12 mouse cellular contexts compared by ENCODE assay signal in genomic region chr2:47466043-47466442, GRCm38 (mm10).
DNase-seq lines count a peak whose midpoint lies in the region; ATAC-seq and TF ChIP-seq lines count a peak whose summit lies in the region.
"Had no signal": no experiment of that assay in that cellular context is flagged by ENCODE, and none has a peak within 500 bp of the region (broad histone marks: within the 10 kb centered on the region; RNA-seq: fewer than 3 reads in every experiment).

No protein-coding gene starts in this region.

- CTCF ChIA-PET in Patski (lab: Charles Lee): no interaction called here

- no peak overlapping the region for H3K4me2 ChIP-seq in kidney, embryonic 15.5 days
- H3K4me2 ChIP-seq: limb, embryonic 15.5 days; stomach, embryonic 15.5 days had no signal

- in situ Hi-C loops in Patski (cut with MboI; ENCODE audit: low pct_unique_long_range_greater_than_20kb): no loop called here

- no peak for TF ChIP-seq POLR2A in thymus, adult 2 months (IDR thresholded peaks at IDR 0.05; ENCODE audit: control insufficient read depth, extremely low read depth, insufficient read depth, low read length, poor library complexity)
- TF ChIP-seq POLR2A in lung, adult 2 months (IDR thresholded peaks at IDR 0.05; ENCODE audit: borderline replicate concordance, extremely low read depth, low read depth, low read length): no peak

- H3K9ac ChIP-seq in kidney, embryonic 15.5 days: no peak overlapping the region
- H3K9ac ChIP-seq: limb, embryonic 15.5 days; stomach, embryonic 15.5 days had no signal

- no peak for ATAC-seq in kidney, embryonic 15.5 days (replicated peaks; ENCODE audit: low FRiP score)
- ATAC-seq in Patski: no peak

- no peaks in the 10 kb centered on the region for H3K27me3 ChIP-seq in kidney, embryonic 15.5 days
- H3K27me3 ChIP-seq in thymus, adult 2 months (ENCODE audit: control insufficient read depth, insufficient read depth, low read length): no peaks in the 10 kb centered on the region
- peaks cover 3% of the 10 kb centered on the region for H3K27me3 ChIP-seq in Patski
- H3K27me3 ChIP-seq: limb, embryonic 15.5 days; stomach, embryonic 15.5 days had no signal

- no peak overlapping the region for H3K27ac ChIP-seq in kidney, embryonic 15.5 days
- no peak overlapping the region for H3K27ac ChIP-seq in thymus, adult 2 months (ENCODE audit: control insufficient read depth, insufficient read depth, low read length)
- H3K27ac ChIP-seq: limb, embryonic 15.5 days; stomach, embryonic 15.5 days had no signal

- H3K36me3 ChIP-seq in kidney, embryonic 15.5 days: no peaks in the 10 kb centered on the region
- no peaks in the 10 kb centered on the region for H3K36me3 ChIP-seq in thymus, adult 2 months (ENCODE audit: control insufficient read depth, insufficient read depth, low read length)
- H3K36me3 ChIP-seq: limb, embryonic 15.5 days; stomach, embryonic 15.5 days had no signal

- no peak overlapping the region for H3K4me3 ChIP-seq in kidney, embryonic 15.5 days (replicated peaks)
- no peak overlapping the region for H3K4me3 ChIP-seq in thymus, adult 2 months (ENCODE audit: control insufficient read depth, insufficient read depth, low read length)
- H3K4me3 ChIP-seq in lung, adult 2 months (replicated peaks; ENCODE audit: extremely low read depth, low read depth, low read length): no peak overlapping the region
- H3K4me3 ChIP-seq: erythroblast, embryonic 14.5 days; limb, embryonic 15.5 days; stomach, embryonic 15.5 days had no signal

- H3K9me3 ChIP-seq in kidney, embryonic 15.5 days (replicated peaks): no peaks in the 10 kb centered on the region
- H3K9me3 ChIP-seq: limb, embryonic 15.5 days; stomach, embryonic 15.5 days had no signal

- 65% methylated on average over 4 of the region's 4 CpGs for WGBS in kidney, embryonic 15.5 days
- 72% methylated on average over 4 of the region's 4 CpGs for WGBS in thymus, adult 2 months
- WGBS in lung, adult 2 months: 65% methylated on average over 4 of the region's 4 CpGs

- POLR2A ChIA-PET in Patski (lab: Charles Lee): no interaction called here

- peak; percentile 6 for DNase-seq in kidney, adult 9 months
- DNase-seq in thymus, adult 2 months: peak; percentile 9
- DNase-seq in thymus, adult 18-20 months: no peak
- DNase-seq in Patski (ENCODE audit: low read depth, low spot score): no peak
- peak; percentile 8 for DNase-seq in retina, postnatal 1 day
- no peak for DNase-seq in lung, adult 2 months
- no peak for DNase-seq in layer of hippocampus, postnatal 10 days (ENCODE audit: low spot score in 2 of 2)
- DNase-seq: layer of hippocampus, postnatal 36 days had no signal

- H3K4me1 ChIP-seq in kidney, embryonic 15.5 days: no peaks in the 10 kb centered on the region
- H3K4me1 ChIP-seq in thymus, adult 2 months (replicated peaks; ENCODE audit: control insufficient read depth, insufficient read depth, low read length): no peaks in the 10 kb centered on the region
- no peaks in the 10 kb centered on the region for H3K4me1 ChIP-seq in lung, adult 2 months (ENCODE audit: control insufficient read depth, insufficient read depth, low read length)
- H3K4me1 ChIP-seq: limb, embryonic 15.5 days; stomach, embryonic 15.5 days had no signal

- TF ChIP-seq CTCF in thymus, adult 2 months (IDR thresholded peaks at IDR 0.05; ENCODE audit: borderline replicate concordance, control insufficient read depth, extremely low read depth, insufficient read depth, low read length, poor library complexity): no peak
- peak; percentile 43 for TF ChIP-seq CTCF in Patski (IDR thresholded peaks at IDR 0.05)
- no peak for TF ChIP-seq CTCF in lung, adult 2 months (IDR thresholded peaks at IDR 0.05; ENCODE audit: insufficient read depth, low read length)

Comparison
In these comparisons a context has a peak if more than half of its experiments do, and no peak if none do; other contexts are left out.
1. DNase-seq: peak in kidney, adult 9 months (single experiment), thymus, adult 2 months (single experiment) and retina, postnatal 1 day (single experiment); none in thymus, adult 18-20 months (0 of 2), Patski (single experiment), lung, adult 2 months (single experiment) and layer of hippocampus, postnatal 10 days (0 of 2).